Mouse (Mus musculus): ENCODE measurements around the gene Pim3. TPM values are rescaled to one million over a fixed set of nuclear protein-coding genes. Genes with fewer than 3 reads are reported as not detected.

Pim3 gene
- total and polyA plus RNA-seq, 2 experiments, result 17.7 to 68.3 TPM

DNA sequence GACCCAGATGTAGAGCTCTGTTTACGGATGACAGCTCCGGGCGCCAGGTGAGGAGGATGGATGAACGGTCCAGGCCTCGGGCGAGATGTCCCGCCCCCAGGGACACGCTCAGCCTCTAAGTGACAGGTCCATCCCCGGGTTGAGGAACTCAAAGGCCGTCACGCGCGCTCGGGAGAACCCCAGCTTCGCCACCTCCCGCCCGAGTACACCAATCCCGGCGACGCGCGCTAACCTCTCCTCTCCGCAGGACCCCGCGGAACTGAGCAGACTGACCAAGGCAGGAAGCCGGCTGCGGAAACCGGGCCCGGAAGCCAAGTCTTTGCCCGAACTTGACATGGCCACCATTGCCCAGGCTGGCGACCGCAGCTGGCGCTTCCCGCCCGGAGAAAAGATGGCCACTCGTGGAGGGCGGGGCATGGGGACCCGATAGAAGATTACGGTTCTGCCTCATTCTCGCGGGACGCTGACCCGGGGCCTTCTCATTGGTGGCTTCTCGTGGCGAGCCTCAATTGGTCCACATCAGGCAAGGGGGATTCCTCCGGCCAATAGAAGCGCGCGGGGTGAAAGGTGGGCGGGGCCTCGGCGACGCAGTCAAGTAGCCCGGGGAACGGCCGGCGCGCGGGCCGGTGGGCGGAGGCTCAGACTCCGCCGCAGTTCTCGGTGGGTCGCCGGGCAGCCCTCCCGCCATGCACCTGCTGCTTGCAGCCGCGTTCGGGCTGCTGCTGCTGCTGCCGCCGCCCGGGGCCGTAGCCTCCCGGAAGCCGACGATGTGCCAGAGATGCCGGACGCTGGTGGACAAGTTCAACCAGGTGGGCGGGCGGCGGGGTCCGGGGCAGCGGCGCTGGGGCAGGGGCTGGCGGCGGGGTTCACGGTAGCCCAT, 42.7 kb upstream of the Pim3 start, which contains the start of the genes Alg12 and Creld2:
Gene Alg12 (minus strand): TSS at position 293 of the 880 bp plus-strand sequence.
Gene Creld2 (plus strand): TSS at position 621 of the 880 bp plus-strand sequence.
- H3K79me2 ChIP-seq (ENCODE audit: control insufficient read depth, insufficient read depth, low read length), result peaks cover 10% of the 10 kb centered on the region
- peaks cover 22% of the 10 kb centered on the region for H3K4me1 ChIP-seq (ENCODE audit: control insufficient read depth, insufficient read depth, low read length)
- under 1% methylated on average over 88 of the region's 88 CpGs for WGBS
- TF ChIP-seq POLR2A (IDR thresholded peaks at IDR 0.05; ENCODE audit: extremely low read depth, insufficient read depth, low read length), result peak; percentile 68
- no peak for TF ChIP-seq CTCF (IDR thresholded peaks at IDR 0.05; ENCODE audit: low read depth, low read length)
- H3K27me3 ChIP-seq (ENCODE audit: control insufficient read depth, insufficient read depth, low read length), result no peaks in the 10 kb centered on the region
- H3K27ac ChIP-seq (replicated peaks; ENCODE audit: insufficient read depth, low read depth, low read length), result peak within 1 kb of the TSS; percentile 69; the same call in 1 of the 2 replicates
- H3K9ac ChIP-seq (ENCODE audit: low read depth, low read length), result peak within 1 kb of the TSS; percentile 88
- H3K36me3 ChIP-seq (ENCODE audit: control insufficient read depth, insufficient read depth, low read length), result peaks cover 16% of the 10 kb centered on the region; the same call in 1 of the 2 replicates
- peak; percentile 94 for DNase-seq (ENCODE audit: extremely low read depth, low read depth, low spot score)
- H3K4me3 ChIP-seq (ENCODE audit: insufficient read depth, low read depth, low read length), result peak within 1 kb of the TSS; percentile 87

DNA sequence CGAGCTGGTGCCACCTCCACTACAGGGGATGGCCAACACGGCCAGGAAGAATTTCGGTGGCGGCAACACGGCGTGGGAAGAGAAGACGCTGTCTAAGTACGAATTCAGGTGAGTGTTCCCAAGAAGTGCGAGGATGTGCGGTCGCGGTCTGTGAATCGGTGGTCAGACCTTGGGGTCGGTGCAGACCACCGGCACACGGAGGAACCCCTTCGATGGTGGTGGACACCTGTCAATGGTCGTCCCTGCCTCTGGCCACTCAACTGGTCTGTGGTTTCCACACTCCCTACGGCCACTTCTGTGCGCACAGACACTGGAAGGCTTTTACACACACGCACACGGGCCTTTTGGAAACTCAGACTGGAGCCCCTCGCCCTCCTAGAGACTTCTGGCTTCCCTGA, 42.1 kb upstream of the Pim3 start:
- Histone ChIP-seq H3K36me3 (ENCODE audit: control insufficient read depth, insufficient read depth, low read length) (peaks cover 15% of the 10 kb centered on the region; the same call in 1 of the 2 replicates), H3K27me3 (ENCODE audit: control insufficient read depth, insufficient read depth, low read length) (no peaks in the 10 kb centered on the region), H3K79me2 (ENCODE audit: control insufficient read depth, insufficient read depth, low read length) (peaks cover 10% of the 10 kb centered on the region), H3K9ac (ENCODE audit: low read depth, low read length) (peak overlapping the region; percentile 88), H3K27ac (replicated peaks; ENCODE audit: insufficient read depth, low read depth, low read length) (no peak overlapping the region; the same call in 1 of the 2 replicates), H3K4me3 (ENCODE audit: insufficient read depth, low read depth, low read length) (peak overlapping the region; percentile 84), H3K4me1 (ENCODE audit: control insufficient read depth, insufficient read depth, low read length) (peaks cover 22% of the 10 kb centered on the region)
- DNase-seq (ENCODE audit: extremely low read depth, low read depth, low spot score), result no peak
- WGBS, result under 1% methylated on average over 23 of the region's 23 CpGs
- TF ChIP-seq POLR2A (IDR thresholded peaks at IDR 0.05; ENCODE audit: extremely low read depth, insufficient read depth, low read length) (no peak), CTCF (IDR thresholded peaks at IDR 0.05; ENCODE audit: low read depth, low read length) (no peak)

DNA sequence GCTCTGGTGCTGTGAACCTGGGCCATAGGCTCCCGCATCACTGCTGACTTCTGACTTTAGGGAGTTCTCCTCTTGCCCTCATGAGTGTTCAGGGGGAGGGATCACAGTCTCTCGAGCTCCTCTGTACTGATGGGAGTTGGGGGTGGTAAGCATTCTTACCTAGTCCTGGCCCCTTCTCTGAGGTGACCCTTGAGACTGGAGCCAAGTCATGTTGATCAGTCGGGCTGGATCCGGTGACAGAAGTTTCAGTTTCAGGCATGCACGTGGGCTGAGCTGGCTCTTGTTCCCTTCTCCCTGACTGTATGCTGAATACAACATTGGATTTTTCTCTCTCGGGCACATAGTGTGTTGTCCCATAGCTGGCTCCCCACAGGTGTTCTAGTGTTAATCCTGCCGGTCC, 40.6 kb upstream of the Pim3 start:
- Histone ChIP-seq H3K27me3 (ENCODE audit: control insufficient read depth, insufficient read depth, low read length) (no peaks in the 10 kb centered on the region), H3K27ac (replicated peaks; ENCODE audit: insufficient read depth, low read depth, low read length) (no peak overlapping the region), H3K4me1 (ENCODE audit: control insufficient read depth, insufficient read depth, low read length) (peaks cover 22% of the 10 kb centered on the region), H3K4me3 (ENCODE audit: insufficient read depth, low read depth, low read length) (no peak overlapping the region), H3K79me2 (ENCODE audit: control insufficient read depth, insufficient read depth, low read length) (peaks cover 10% of the 10 kb centered on the region), H3K36me3 (ENCODE audit: control insufficient read depth, insufficient read depth, low read length) (peaks cover 19% of the 10 kb centered on the region; the same call in 1 of the 2 replicates), H3K9ac (ENCODE audit: low read depth, low read length) (peak overlapping the region; percentile 24; the same call in 1 of the 2 replicates)
- WGBS, result 35% methylated on average over 7 of the region's 7 CpGs
- no peak for DNase-seq (ENCODE audit: extremely low read depth, low read depth, low spot score)
- TF ChIP-seq CTCF (IDR thresholded peaks at IDR 0.05; ENCODE audit: low read depth, low read length) (no peak), POLR2A (IDR thresholded peaks at IDR 0.05; ENCODE audit: extremely low read depth, insufficient read depth, low read length) (no peak)

DNA sequence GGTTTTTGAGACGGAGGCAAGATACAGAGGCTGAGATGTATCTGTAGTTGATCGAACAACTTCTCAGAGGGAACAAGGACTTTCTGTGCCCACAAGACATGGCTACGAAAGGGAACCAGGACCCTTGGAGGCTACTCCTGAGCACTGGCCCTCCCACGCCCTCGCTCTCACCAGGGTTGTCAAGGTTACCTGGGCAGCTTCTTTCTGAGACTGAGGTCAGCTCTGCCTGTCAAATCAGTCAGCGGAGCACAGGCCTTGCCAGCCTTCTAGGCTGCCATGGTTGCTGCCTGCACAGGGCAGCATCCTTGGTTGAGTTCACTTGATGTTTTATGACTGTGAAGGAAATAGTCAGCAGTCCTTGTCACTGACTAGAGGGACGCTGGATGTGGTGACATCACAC, 39.5 kb upstream of the Pim3 start:
- no peak for DNase-seq (ENCODE audit: extremely low read depth, low read depth, low spot score)
- peaks cover 28% of the 10 kb centered on the region for H3K4me1 ChIP-seq (ENCODE audit: control insufficient read depth, insufficient read depth, low read length)
- no peak for TF ChIP-seq POLR2A (IDR thresholded peaks at IDR 0.05; ENCODE audit: extremely low read depth, insufficient read depth, low read length)
- no peak for TF ChIP-seq CTCF (IDR thresholded peaks at IDR 0.05; ENCODE audit: low read depth, low read length)
- WGBS, result 88% methylated on average over 7 of the region's 7 CpGs
- H3K4me3 ChIP-seq (ENCODE audit: insufficient read depth, low read depth, low read length), result no peak overlapping the region
- no peak overlapping the region for H3K9ac ChIP-seq (ENCODE audit: low read depth, low read length)
- H3K27me3 ChIP-seq (ENCODE audit: control insufficient read depth, insufficient read depth, low read length), result no peaks in the 10 kb centered on the region
- H3K27ac ChIP-seq (replicated peaks; ENCODE audit: insufficient read depth, low read depth, low read length), result no peak overlapping the region
- peaks cover 19% of the 10 kb centered on the region; the same call in 1 of the 2 replicates for H3K36me3 ChIP-seq (ENCODE audit: control insufficient read depth, insufficient read depth, low read length)
- peaks cover 10% of the 10 kb centered on the region for H3K79me2 ChIP-seq (ENCODE audit: control insufficient read depth, insufficient read depth, low read length)

DNA sequence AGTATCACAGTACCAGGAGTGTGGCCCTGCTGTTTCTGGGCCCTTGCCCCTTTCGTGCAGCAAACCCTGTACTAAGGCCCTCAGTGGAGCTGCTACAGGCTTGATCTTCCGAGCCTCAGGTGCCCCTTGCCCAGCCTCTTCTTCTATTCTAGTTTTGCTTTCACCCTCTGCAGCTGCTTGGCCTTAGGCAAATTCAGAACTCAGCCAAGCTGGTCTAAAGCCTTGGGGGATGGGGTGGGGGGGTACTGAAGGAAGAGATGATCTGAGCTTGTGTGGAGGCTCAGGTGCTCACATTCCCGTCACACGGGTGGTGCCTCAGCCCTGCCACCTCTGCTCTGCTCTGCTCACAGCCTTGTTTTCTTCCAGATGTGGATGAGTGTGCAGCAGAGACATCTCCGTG, 38.6 kb upstream of the Pim3 start:
- Histone ChIP-seq H3K27ac (replicated peaks; ENCODE audit: insufficient read depth, low read depth, low read length) (no peak overlapping the region), H3K9ac (ENCODE audit: low read depth, low read length) (no peak overlapping the region), H3K4me3 (ENCODE audit: insufficient read depth, low read depth, low read length) (no peak overlapping the region), H3K4me1 (ENCODE audit: control insufficient read depth, insufficient read depth, low read length) (peaks cover 29% of the 10 kb centered on the region), H3K36me3 (ENCODE audit: control insufficient read depth, insufficient read depth, low read length) (peaks cover 19% of the 10 kb centered on the region; the same call in 1 of the 2 replicates), H3K27me3 (ENCODE audit: control insufficient read depth, insufficient read depth, low read length) (no peaks in the 10 kb centered on the region), H3K79me2 (ENCODE audit: control insufficient read depth, insufficient read depth, low read length) (peaks cover 10% of the 10 kb centered on the region)
- no peak for DNase-seq (ENCODE audit: extremely low read depth, low read depth, low spot score)
- no peak for TF ChIP-seq POLR2A (IDR thresholded peaks at IDR 0.05; ENCODE audit: extremely low read depth, insufficient read depth, low read length)
- no peak for TF ChIP-seq CTCF (IDR thresholded peaks at IDR 0.05; ENCODE audit: low read depth, low read length)
- WGBS, result 94% methylated on average over 5 of the region's 5 CpGs
